Mouse (Mus musculus) erythroid progenitor cell, adult 5-6 weeks (primary cell): ENCODE measurements at regions not wholly inside any gene's neighbourhood (a gene's known extent, or its start where the extent isn't known, plus 50 kb on each side); places are given as distances from the start of the nearest gene placed in this dataset.

ENCODE experiments used
- ATAC-seq: replicated peaks from 2 replicates; pipeline ENCODE4 v1.8.0; 2016; ENCODE audit warnings: moderate number of reproducible peaks, mild to moderate bottlenecking, moderate TSS enrichment, inconsistent platforms; ENCODE audit not compliant: poor library complexity, low FRiP score, severe bottlenecking

GRCm38 (mm10) chr13:99593846-99594813 is 77.8 kb upstream of the Map1b start:
- ATAC-seq = no peak

GRCm38 (mm10) chr13:99593243-99593635 is 76.9 kb upstream of the Map1b start:
- ATAC-seq = no peak

GRCm38 (mm10) chr13:99592596-99593242 is 76.4 kb upstream of the Map1b start:
- ATAC-seq = no peak

GRCm38 (mm10) chr13:99588646-99589045 is 72.3 kb upstream of the Map1b start:
- ATAC-seq = no peak

GRCm38 (mm10) chr13:99583841-99584240 is 67.5 kb upstream of the Map1b start:
- no peak for ATAC-seq

DNA sequence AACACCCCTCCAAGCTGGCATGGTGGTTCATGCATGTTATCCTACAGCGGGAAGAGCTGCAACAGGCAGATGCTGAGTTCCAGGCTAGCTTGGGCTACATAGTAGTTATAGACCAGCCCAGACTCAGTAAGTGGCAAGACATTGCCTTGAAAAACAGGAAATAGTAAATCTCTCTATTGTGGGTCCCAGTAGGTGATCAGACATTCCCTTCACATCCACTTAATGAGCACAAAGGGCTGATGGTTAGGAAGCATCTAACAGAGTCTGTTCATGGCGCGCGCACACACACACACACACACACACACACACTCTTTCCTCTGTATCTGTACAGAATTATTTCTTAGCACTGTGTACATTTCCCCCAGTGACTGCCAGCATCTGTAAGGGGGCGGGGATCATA is 64.0 kb upstream of the Map1b start:
- ATAC-seq = no peak

DNA sequence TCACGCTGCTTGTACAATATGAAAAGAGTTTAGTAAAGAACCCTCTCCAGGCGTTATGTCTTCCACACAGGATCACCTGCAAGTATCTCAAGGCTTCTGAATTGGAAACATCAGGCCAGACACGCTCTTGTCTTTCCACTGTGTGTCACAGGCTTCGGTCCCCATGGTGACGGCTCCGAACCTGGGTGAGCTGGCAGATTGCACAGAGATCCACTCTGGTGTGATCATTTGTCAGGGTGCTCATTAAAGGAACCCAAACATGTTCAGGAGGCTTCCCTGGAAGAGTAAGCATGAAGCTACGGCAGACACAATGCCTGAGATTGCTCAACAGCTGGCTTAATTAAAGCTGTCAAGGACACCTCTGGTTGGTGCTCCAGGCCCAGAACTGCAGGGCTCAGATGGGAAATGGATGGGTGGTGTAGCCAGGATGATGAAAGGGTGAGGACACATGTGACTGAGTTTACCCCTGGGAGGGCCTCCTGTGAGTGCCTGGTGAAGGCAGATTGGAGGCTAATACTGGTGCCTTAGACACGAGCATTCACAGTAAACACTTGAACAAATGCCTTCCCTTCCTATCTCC is 63.3 kb upstream of the Map1b start:
- ATAC-seq = no peak

GRCm38 (mm10) chr13:99577686-99578085 is 61.3 kb upstream of the Map1b start:
- ATAC-seq = no peak

- no peak for ATAC-seq
Measured at GRCm38 (mm10) chr13:99573021-99573420, 56.7 kb upstream of the Map1b start.

GRCm38 (mm10) chr13:99572381-99572780 is 56.0 kb upstream of the Map1b start:
- ATAC-seq = no peak
